Mouse (Mus musculus) brain, adult 2 months (tissue): ENCODE measurements at regions not wholly inside any gene's neighbourhood (a gene's known extent, or its start where the extent isn't known, plus 50 kb on each side); places are given as distances from the start of the nearest gene placed in this dataset.

Source experiments
- DNase-seq: peaks from one replicate; pipeline ENCODE4 v3.0.0; 2011; ENCODE audit warnings: low read depth, low spot score

GRCm38 (mm10) chr1:60627786-60628453 lies 61.0 kb upstream of the Raph1 start:
- no peak for DNase-seq

GRCm38 (mm10) chr1:60627367-60627766 lies 60.5 kb upstream of the Raph1 start:
- no peak for DNase-seq

- peak; percentile 71 for DNase-seq
Observed at GRCm38 (mm10) chr1:60625698-60626486, 59.0 kb upstream of the Raph1 start.

GRCm38 (mm10) chr1:60624231-60624630 lies 57.3 kb upstream of the Raph1 start:
- DNase-seq: no peak

- no peak for DNase-seq
Observed at GRCm38 (mm10) chr1:60623440-60624016, 56.6 kb upstream of the Raph1 start.

- DNase-seq: no peak
Observed at GRCm38 (mm10) chr1:60621770-60622169, 54.9 kb upstream of the Raph1 start.

- DNase-seq: no peak
Observed at GRCm38 (mm10) chr1:60621064-60621726, 54.3 kb upstream of the Raph1 start.

GRCm38 (mm10) chr1:60618389-60618788 lies 51.5 kb upstream of the Raph1 start:
- no peak for DNase-seq

GRCm38 (mm10) chr1:60616916-60617315 lies 50.0 kb upstream of the Raph1 start:
- no peak for DNase-seq
